Mouse (Mus musculus): ENCODE measurements around the gene Msi2.

The Msi2 gene

DNA sequence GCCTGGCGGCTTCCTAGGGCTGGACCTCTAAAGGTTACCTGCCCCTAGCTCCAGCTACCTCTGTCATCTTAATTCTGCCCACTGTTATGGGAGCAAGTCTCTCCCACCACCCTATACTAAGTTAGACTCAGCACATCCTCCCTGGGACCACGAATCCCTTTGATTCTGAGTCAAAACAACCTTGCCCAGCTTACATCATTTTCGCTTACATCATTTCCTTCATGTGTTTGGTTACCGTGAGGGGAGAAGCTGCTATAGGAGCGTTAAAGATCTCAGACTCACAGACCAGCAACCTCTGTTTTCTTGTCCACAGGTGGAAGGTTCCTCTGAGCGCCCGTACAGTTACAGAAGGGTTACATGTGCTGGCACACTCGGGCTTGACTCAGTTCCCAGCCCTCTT is 288.0 kb downstream of the Msi2 start:
- no peak for DNase-seq

DNA sequence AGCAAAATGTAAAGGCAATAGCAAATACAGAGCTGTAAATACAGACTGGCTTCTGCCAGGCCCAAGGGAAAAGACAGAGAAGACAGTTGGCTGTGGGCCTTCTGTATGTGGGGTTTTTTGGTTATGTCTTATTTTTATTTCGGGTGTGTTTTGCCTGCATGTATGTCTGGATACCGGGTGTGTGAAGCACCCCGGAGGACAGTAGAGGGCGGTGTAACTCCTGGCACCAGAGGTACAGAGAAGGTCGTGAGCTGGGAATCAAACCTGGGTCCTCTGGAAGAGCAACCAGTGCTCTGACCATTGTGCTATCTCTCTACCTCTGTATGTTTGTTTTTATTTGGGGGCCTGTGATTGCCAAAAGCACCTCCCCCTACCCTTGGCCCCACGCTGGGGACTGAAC is 288.6 kb downstream of the Msi2 start:
- DNase-seq, result no peak

DNA sequence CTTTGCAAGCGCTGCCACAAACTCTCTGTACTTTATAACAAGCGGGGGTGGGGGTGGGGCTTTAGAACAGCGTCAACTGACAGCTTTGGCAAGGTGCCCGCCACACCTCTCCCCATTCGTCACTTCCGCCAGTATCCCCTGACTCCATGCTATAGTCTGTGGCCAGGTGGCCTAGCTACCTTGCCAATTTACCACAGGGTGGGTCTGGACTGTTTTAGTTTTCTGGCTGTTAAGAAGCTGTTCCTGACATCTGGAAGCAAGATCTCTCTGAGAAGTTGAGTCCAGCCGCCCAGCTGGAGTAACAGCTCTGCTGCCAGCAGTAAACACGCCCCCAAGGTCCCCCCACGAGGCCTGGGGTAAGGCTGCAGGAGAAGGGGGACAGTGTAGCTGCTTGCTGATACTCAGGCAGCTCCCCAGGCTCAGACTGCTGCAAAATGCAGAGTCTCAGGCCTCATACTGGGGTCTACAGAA is 292.6 kb downstream of the Msi2 start:
- DNase-seq, result no peak

DNA sequence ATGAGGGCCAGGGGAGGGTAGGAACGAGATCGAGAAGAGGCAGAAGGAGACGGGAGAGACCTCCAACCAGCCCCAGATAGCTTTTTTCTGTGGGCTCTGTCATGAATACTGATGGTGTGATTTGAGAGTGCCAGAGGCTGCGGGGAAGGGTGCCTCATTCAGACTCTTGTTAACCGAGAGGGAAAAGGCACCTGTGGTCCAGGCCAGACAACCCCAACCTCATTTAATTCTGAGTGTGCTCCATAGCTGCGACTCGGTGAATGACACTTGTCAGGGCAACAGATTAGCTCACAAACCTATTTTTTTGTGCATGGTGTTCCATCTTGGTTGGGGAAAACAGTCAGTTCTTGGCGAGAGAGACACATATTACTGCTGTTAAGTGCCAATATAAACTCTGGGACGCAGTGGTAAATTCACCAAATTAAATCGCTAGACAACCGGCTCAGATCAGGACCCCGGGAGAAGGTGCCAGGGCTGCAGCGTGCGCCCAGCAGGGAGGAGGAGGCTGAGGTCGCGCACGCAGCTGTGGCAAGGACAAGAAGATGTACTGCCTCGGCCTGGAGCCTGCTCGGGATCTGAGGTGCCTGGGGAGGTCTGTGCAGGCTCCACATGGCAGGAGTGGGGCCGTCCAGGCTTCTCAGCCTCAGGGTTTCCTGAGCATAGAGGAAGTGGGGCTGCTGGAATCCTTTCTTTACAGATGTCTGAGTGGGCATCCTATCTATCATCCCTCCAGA is 294.1 kb downstream of the Msi2 start:
- DNase-seq, result no peak

DNA sequence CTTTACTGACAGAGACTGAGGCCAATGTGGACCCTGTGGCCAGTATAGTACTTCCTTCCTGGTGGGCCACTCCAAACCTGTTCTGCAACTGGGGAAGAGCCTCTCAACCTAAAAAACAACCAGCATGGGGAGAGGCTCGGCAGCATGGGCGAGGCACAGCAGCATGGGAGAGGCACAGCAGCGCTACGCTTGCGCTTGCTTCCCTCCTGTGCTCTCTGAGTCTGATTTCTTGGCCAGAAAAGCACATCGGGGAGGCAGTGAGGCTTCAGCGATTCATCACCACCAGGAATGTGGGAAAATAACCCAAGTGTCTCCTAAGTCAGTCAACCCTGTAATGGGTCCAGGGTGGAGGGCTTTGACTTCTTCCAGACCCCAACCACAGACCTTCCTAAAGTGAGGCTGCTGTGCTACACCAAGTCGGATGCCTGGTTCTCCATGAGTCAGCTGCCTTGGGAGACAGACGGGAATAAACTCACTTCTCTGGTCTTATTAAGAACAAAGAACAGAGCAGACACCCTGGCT is 297.2 kb downstream of the Msi2 start:
- DNase-seq, result no peak

DNA sequence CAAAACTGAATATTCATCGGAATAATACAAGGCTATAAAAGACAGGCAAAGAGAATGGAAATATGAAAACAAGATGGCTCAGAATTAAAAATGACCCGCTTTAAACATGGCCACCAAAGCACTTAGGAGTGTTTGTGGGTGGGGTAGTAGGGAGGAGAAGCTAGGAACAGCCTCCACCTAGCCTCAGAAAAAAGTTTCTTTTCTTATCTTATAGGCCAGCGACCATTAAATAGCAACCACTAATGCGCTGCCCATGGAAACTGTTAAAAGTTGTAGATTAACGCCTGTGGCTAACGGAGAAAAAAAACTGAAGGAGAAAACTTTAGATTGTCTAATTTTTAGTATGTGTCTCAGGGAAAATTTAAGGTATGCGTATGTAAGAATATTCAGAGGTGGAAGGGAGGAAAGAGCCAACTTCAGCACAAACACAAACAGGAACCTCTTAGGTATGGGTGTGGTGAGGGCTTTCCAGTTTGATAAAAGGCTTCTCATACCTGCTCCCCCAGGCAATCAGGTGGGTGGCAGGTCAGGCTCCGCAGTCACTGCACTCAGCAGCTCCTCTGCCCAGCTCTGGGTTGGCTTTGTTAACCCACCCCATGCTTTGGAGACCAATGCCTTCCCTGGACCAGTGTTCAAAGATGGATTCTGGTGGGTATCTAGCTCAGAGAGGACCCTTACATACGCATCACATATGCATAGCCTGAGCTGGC is 298.5 kb downstream of the Msi2 start:
- DNase-seq, result no peak

DNA sequence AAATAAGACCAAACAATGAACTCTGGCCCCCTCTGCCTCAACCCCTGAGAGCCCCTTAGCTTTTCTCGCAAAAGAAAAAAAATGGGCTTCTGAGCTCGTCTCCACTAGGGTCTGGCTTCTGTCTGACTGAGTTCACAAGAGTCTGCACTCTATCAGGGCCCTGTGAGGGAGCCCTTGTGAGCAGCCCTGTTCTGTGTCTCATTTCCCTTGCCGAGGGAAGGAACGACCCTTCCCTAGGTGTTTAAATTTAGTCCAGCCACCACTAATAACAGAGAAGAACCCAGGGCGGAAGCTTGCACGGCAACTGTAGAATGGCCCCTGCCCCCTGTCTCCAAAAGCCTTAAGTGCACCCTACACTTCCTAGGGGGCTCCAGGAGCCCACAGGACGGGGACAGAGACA is 299.2 kb downstream of the Msi2 start:
- DNase-seq, result no peak

DNA sequence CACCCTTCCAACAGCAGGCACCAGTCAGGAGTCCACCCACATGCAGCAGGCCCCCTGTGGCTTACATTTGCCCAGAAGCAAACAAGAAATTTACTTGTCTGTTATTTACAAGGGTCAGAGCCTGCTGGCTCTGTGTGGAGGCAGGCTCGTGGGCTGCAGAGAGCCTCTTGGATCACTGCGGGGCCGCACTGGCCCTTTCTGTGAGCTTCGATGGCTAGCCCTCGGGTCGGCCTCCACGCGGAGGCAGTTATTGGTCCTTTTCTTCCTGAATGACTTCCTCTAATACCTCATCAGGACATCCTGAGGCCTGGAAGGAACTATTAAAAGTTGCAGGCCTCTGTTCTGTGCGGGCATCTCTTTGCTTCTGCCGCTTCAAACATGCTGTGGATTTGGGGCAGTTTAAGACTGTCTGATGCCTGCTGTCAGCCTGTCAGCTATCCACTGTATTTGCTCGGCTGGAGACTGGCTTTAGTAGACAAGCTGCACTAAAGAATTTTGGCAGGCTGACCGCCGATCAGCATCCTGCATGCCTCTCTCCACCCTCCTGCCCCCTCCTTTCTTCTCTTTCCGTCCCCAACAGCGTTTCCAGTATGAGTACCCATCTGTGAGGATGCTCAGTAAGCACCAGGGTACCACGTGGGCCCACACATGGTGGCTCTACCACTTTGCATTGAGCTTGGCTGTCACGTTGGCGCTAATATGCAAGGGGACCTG is 304.0 kb downstream of the Msi2 start:
- peak; percentile 30 for DNase-seq

DNA sequence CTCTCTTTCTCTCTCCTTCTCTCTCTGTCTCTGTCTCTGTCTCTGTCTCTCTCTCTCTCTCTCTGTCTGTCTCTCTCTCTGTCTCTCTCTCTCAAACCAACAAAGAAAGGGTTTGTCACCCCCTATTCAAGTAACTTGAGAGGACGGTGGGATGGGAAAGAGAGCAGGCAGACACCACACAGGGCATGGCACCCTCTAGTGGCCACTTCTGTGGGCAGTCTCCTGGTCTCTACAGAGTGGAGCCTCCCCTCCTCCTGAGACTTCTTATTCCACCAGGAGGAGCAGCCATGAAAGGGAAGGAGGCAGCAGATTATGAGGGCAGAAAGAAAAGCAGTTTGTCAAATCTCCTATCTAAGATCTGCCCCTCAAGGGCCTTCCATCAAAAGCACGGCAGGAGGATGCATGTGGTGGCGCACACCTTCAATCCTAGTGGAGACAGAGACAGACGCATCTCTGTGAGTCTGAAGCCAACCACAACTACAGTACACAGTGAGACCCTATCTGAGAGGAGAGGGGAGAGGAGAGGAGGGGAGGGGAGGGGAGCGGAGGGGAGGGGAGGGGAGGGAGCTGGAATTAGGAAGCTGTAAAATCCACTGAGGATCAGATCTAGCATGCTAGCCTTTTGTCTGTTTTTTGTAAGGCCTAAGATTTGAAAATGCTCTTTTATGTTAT is 305.8 kb downstream of the Msi2 start:
- peak; percentile 57 for DNase-seq

DNA sequence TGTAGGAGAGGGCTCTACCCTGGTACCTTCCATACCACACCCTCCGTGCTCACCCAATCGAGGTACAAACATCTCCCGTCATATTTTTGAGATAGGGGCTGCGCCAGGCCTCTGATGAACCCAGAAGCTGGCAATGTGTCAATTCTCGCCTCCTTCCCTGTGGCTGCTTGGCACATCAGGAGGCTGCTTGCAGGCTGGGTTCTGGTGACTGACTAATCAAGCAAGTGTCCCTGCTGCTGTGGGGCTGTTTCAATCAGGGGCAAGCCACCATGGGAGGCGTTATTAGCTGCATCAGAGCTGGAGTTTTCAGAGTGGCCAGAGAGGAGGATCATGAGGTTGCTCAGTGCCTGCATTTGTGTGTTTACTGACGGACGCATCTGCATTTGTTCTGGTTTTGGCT is 310.0 kb downstream of the Msi2 start:
- DNase-seq, result no peak

DNA sequence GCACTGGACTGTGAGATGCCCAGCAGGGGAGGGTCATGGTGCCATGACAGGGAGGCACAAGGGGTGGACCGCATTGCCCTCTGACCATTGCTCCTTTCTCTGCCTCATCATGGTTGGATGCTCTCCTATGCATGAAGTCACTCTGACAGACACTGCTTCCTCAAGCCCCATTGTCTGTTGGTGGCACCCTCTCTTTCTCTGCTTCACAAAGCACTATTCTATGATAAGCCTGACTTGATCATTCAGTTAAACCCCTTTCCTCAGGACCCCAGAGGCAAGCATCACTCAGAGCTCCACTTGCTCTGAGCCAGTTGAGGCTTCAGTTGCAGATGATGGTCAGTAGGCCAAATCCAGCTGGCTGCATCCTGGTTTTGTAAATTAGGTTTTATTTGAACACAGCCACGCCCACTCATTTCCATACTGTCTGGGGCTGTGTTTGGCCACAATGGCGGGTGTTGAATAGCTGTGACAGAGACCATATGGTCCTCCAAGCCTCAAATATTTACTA is 311.9 kb downstream of the Msi2 start:
- no peak for DNase-seq

DNA sequence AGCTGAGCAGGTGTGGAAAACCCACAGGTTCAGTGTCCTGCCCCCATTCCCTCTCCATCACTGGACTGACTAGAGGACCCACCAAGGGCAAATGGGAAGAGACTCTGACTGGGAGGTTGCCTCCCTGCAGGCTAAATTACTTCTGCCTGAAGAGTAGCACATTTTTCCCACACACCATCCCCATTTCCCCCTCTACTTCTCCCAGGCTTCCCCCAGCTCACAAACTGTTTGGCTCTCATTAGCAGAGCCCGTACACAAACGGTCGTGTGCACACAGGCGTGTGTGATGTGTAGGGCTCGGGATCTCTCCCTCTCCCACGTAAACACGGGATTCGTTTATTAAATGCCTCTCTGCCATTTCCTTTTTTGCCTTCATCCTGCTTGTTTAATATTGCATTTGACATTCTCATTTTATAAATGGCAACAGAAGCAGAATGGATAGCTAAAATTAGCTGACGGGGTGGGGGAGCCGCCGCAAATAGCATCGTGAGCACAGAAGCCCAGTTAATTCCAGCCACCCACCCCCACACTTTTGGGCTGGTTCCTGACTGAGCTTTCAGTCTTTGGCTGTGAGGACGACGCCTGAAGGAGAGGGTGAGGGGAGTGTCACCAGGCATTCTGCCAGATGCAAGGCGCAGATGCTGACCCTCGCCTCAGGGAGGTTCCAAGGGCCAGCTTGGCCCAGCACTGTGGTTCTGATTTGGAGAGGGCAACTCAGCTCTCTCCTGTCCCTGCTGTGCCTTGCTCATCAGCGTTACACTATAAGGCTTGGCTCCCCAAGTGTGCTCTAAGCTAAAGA is 313.3 kb downstream of the Msi2 start:
- peak; percentile 66 for DNase-seq

DNA sequence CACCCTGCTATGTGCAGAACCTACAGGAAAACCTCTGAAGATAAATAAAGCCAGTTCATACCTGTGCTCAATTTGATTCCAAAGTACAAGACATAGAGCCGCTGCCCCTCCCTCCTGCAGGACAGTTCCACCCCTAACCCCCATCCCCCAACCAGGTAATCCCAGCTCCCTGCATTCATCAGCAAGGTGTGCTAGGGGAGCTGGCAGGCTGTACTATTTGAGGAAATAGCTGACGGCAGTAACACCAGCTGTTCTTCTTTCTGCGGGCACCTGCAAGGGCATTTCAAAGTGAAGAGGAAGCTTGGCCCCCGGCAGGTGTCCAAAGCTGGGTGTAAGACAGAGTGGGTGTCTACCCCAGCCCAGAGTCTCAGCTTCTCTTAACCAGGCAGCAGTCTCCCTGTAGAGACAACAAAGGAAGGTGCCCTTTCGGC is 314.1 kb downstream of the Msi2 start:
- DNase-seq, result no peak

DNA sequence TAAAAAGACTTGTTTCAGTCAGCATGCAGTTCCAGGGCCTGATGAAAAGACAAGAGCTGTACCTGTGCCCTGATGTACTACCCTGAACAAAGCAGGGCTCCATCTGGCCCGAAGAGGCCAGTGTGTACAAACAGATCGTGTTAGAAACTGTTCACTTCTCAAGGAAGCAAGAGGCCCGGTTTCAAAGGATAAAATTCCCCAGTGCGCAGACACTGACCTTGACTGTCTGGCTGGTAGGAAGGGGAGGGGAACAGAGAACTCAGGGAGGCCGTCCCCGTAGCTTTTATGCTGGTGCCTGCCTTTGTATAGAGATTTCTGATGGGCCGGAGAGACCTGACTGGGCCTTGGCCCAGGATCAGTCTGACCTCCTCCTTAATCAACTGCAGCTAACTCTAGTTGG is 316.0 kb downstream of the Msi2 start:
- DNase-seq, result no peak

DNA sequence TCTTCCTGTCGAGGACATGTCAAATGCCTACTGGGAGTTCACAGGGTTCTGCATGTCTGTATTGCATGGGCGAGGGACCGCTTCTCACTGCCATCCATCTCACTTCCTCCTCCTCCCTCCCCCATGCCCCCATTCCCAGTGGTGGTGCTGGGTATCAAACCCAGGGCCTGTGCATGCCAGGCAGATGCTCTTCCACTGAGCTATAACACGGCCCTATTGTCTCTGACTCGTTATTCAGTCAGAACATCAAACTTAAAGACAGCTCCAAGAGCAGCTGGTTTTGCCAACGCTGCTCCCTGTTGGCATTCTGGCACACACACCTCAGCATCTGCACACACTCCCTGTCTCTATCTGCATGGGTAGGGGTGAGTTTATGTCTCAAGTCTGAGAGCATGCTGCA is 317.0 kb downstream of the Msi2 start:
- no peak for DNase-seq

DNA sequence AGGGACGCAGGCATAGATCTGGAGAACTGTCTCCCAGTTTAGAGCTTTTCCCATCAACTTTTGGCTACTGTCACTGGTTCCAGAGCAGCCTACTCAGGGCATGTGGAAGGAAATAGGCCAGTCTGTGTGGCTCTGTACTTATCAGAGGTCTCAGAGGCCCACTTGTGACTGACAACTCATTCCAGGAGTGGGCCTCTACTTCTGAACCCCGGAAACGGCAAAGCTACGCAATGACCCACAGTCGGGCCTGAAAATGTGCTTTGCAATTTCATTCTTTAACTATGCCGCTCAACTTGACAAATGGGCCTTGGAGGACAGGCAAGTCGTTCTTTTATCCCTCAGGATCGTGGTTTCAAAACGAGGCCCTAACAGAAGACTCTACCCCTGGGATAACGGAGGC is 317.4 kb downstream of the Msi2 start:
- DNase-seq, result no peak

DNA sequence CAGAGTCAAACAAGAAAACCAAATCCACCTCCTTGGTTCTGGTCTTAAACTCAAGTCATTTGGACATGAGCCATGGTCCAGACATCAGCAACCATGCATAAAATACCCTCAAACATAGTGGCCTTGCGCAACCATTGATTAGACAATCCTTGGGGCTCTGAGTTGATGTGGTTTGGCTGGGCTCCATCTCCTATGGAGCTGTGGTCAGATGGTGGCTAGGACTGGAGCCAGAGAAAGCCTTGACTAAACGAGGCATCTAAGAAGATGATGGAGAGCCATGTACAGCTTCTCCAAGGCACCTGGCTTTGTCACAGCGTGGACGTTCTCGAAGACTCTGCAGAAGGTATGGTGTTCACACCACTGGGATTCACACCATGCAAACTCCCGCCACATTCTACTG is 318.1 kb downstream of the Msi2 start:
- no peak for DNase-seq

DNA sequence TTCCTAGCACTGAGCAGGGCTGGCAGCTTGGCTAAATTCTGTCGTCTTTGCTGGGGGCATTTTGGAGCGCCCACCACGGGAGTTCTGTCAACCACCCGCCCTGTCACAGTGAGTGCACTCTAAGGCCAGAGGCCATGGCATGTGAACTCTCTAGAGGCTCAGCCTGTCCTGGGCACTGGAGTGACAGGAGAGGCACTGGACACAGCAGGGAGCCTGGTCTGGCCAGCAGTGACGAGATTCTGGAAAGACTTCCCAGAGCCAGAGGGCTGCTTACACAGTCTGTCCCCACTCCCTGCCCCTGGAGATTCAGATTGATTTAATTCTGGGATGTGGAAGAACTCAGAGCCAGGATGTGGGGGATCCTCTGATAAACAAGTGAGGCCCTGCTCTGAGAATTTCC is 318.9 kb downstream of the Msi2 start:
- DNase-seq, result no peak

DNA sequence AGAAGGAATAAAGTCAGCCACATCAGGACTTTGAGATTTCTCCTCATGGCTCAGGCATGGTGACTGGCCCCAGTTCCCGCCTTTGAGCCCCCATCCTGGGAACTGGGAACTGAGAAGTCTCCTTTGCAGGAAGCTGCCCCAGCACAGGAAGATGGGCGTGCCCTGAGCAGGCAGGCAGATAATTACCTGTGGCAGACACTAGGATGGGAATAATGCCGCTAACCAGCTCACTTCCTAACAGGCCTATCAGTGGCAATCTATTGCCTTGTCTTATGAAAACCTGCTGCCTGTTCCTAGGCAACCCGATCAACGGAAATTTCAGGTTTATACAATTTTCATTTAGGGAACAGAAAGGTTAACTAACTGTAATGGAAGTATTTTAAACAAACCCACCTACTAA is 319.3 kb downstream of the Msi2 start:
- no peak for DNase-seq

DNA sequence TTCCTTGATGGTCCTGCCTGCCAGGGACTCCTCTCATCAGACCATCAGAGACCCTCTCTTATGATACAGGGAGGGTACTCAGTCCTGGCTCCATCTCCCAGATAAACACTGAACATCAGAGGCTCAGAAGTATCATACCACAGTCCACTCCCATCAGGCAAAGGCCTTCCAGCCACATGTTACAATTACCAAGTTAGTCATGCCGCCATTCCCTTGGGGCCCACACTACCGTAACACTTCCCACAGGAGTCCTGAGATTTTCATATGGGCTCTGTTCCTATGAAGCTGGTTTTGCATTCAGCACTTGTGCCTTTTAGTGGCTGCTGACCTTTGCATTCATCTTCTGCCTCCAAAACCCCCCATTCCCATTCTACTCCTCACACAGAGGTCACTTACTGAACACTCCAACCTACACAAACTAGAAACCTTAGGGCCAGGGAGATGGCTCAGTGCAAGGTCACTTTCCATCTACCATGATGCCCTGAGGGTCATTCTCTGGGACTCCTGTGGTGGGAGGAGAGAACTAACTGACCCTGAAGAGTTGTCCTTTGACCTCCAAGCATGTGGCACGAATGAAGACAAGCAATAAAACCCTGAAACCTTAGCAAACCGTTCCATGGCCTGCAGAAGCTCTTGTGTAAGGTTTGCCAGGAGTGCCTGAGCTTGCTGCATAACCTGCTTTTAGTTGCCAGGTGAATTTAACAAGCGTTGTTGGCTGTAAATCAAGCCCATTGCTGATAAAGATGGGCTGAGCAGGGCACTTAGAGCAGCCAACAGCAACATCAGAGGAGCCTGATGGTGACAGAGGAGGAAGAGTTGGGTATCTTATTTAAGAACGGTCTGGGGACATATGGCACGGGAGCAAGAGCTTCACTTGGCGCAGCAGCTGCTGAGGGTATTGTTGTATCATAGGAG is 323.0 kb downstream of the Msi2 start:
- no peak for DNase-seq

Data from layer of hippocampus, adult 9-11 months (tissue).